Mouse (Mus musculus) lung, postnatal 14 days (tissue): ENCODE data around the gene Slc22a14.
"Not testable (repeated sequence)": the region's sequence is repeated elsewhere in the genome, so short reads cannot be mapped to it uniquely, and the experiment has no call there.

ENCODE experiments used
- DNase-seq: peaks from one replicate; pipeline ENCODE4 v3.0.0; 2021

The Slc22a14 gene

GRCm38 (mm10) chr9:119365284-119365683 lies at the start of gene Slc22a14:
Gene Slc22a14, minus strand, starts transcription at chr9:119365553.
- no peak for DNase-seq

GRCm38 (mm10) chr9:119409864-119410263 lies 44.5 kb upstream of the Slc22a14 start:
- no peak for DNase-seq

- DNase-seq, result no peak
These were observed 43.7 kb upstream of the Slc22a14 start for GRCm38 (mm10) chr9:119408898-119409664.

DNA sequence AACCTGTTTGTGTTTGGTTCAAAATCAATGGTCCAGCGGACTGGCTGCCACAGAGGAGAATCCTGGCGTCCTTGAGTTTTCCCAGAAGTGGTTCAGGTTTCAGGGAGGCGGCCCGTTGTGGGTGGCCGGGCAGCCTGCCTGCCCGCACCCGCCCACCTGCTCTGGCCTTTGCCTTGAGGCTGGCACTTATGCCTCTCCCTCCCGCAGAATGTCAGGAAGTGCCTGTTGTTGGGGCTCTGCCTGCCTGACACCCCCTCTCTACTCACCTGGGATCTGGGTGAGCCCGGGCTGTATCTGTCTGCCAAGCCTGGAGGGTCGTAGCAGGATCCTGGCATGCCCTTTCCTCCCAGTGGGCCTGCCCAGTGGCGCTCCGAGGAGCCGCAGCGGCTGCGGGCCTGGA lies 42.5 kb upstream of the Slc22a14 start:
- DNase-seq, result no peak

DNA sequence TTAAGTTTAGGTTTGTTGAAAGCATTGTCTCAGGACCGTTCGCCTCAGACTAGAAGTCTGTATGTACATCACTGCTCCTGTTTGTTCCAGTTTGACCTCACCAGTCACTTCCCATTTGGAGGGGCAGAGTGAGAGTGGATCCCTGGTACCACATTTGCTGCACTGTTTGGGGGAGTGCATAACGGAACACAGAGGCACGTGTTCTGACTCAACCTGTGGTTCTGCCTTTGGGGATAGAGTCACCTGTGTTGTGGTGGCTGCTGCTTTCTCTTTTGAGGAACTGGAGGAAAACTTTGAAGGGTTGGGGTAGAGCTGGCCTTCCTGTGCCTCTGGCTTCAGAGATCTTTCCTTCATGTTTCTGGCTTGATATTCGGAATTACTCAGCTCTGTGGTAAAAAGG lies 38.7 kb upstream of the Slc22a14 start:
- no peak for DNase-seq

DNA sequence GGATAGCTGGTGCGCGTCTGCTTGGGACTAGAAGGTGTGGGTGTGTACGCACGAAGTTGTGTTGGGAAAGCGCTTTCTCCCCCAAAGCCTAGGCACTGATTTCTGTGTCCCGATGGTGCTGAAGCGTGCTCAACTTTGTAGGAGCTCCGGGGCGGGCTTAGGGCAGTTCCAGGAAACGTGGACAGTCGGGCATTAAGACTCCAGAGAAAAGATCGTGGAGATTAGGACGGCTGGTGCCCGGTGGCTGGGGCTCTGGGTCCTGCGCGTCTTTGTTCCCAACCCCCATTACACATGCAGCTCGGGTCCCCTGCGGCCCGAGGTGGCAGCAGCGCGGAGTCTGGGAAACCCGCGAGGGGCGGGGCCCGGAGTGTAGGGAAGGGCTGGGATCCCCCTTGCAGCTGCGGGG lies 37.9 kb upstream of the Slc22a14 start:
- peak; percentile 30 for DNase-seq

- DNase-seq, result peak; percentile 38
These were observed 37.2 kb upstream of the Slc22a14 start for GRCm38 (mm10) chr9:119402253-119403235.

- DNase-seq, result peak; percentile 97
These were observed 36.5 kb upstream of the Slc22a14 start, which contains the start of gene Acvr2b for GRCm38 (mm10) chr9:119401801-119402214. Gene Acvr2b, plus strand, starts transcription at chr9:119402118.

- peak; percentile 14 for DNase-seq
These were observed 36.0 kb upstream of the Slc22a14 start for GRCm38 (mm10) chr9:119401351-119401750.

DNA sequence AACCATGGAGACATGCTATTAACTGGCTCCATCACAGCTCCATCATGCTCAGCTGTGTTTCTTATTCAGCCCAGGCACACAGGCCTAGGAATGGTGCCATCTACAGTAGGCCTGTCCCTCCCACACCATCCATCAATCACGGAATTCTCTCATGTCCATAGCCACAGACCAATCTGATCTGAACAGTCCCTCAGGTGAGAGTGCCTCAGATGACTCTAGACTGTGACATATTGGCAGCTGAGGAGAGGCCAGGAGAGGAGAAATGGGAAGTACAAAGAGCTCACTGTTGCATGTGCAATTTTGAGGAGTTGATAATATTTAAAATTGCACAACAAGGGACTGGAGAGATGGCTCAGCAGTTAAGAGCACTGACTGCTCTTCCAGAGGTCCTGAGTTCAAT lies 29.5 kb upstream of the Slc22a14 start:
- DNase-seq, result no peak

DNA sequence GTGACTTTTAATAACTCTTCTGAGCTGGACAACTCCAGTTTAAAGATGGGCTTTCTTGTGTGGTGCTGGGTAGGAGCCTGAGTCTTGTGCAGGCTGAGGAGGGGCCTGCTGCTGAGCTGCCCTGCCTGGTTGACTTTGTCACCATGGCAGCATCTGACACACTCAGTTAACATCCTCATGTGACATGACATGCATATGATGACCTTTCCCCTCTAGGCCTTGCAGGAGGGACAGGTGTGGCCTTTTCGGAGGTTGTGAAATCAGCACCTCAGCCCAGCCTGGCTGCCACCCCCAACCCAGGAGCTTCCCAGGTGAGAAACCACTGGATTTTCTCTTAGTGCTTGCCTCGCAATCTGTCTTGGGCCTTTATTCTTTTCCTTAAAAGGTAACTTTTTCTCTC lies 24.9 kb upstream of the Slc22a14 start:
- no peak for DNase-seq

- peak; percentile 35 for DNase-seq
These were observed 23.6 kb upstream of the Slc22a14 start for GRCm38 (mm10) chr9:119388956-119389355.

- DNase-seq, result no peak
These were observed 17.2 kb upstream of the Slc22a14 start for GRCm38 (mm10) chr9:119382603-119383002.

DNA sequence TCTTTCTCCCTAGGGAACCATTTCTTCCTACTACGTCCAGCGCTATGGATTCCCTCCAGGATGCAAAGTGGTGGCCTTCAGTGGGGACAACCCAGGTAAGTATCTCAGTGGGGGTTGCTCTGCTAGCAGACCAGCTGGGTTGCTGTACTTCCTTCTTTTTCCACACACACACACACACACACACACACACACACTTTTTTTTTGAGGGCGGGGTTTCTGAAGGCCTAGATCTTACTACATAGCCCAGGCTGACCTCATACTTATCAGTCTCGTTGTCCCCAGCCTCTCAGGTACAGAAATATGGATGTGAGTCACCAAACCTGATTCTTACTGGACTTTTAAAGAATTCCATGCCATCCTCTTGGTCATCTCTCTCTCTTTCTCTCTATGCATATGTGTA lies 12.9 kb upstream of the Slc22a14 start:
- DNase-seq, result no peak

GRCm38 (mm10) chr9:119375556-119375955 lies 10.2 kb upstream of the Slc22a14 start:
- no peak for DNase-seq

DNA sequence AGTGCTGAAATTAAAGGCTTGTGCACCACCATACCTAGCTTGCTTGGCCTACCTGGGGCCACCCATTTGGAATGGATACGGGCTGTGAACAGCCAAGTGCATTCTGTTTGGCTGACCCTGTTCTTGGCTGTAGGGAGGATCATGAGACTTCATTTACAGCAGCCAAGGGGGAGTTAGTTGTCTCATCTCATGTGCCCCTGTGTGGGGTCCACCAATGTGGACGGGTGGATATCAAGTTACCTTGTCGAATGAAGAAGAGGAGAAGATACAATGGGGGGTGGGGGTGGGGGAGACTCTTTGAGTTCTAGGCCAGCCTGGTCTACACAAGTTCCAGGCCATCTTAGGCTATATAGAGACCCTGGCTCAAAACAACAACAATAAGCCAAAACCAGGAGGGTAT lies 9.7 kb upstream of the Slc22a14 start:
- DNase-seq, result no peak

DNA sequence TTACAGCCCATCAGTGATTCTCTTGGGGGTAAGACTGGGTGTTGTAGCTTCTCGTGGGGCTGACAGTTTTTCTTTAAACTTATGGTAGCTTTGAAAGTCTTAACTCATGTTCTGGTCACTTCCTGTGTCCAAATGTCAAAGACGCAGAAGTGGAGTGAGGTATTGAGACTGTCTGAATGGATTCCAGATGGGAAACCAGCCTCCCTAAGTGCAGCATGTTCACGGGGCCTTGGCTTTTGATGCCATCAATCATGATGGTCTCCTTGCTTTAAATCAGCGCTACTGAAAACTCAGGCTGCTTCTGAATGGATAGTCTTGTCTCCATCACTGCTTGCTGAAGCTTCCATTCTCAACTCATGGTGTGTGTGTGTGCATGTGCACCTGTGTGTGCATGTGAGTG lies 5.9 kb upstream of the Slc22a14 start:
- no peak for DNase-seq

DNA sequence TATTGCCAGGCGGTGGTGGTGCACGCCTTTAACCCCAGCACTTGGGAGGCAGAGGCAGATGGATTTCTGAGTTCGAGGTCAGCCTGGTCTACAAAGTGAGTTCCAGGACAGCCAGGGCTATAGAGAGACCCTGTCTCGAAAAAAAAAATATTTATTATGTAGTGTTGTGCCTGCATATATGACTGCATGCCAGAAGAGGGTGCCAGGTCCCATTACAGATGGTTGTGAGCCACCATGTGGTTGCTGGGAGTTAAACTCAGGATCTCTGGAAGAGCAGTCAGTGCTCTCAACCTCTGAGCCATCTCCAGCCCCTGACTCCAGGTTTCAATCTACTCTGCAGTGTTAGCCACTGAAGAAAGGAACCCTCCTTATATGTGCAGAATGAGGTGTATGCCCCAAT lies 5.4 kb upstream of the Slc22a14 start:
- DNase-seq, result not testable (repeated sequence)

- no peak for DNase-seq
These were observed 3.0 kb upstream of the Slc22a14 start for GRCm38 (mm10) chr9:119368367-119368766.

DNA sequence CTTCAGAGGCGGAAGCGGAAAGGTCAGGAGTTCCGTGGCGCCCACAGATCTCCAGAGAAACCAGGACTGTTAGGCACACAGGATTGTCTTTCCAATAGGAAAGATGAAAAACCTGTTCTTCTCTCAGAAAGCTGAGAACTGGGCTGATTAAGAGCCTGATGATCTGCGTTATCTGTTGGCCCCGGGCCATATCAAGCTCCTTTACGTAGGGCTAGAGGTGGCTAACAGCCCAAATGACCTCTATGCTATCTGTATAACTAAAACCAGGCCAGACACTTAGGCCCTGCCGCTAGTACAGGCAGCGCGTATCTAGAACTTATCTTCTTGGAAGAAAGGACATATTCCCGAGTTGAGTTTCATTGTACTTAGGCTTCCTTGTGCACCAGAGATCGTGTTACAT lies 2.1 kb downstream of the Slc22a14 start:
- DNase-seq, result no peak

DNA sequence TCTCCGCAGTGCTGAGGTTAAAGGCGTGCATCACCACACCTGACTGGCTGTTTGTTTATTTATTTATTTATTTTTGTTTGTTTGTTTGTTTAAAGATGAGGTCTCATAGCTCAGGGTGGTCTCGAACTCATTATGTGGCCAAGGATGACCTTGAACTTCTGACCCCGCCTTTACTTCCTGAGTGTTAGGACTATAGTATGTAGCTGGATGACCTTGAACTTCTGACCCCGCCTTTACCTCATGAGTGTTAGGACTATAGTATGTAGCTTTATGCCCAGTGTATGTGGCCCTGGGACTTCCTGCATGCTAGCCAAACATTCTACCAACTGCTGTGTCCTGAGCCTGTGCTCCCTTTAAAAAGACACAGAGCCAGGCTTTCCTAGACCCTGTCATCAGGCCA lies 3.9 kb downstream of the Slc22a14 start:
- no peak for DNase-seq

GRCm38 (mm10) chr9:119358058-119358429 lies 7.3 kb downstream of the Slc22a14 start:
- no peak for DNase-seq

- peak; percentile 96 for DNase-seq
These were observed 7.9 kb downstream of the Slc22a14 start, which contains the start of gene Xylb for GRCm38 (mm10) chr9:119357331-119358057. Gene Xylb, plus strand, starts transcription at chr9:119357381.
